Mouse (Mus musculus): Measurements from ENCODE around the gene Exoc6b. TPM values are rescaled to one million over a fixed set of nuclear protein-coding genes. Genes with fewer than 3 reads are reported as not detected.
"Not testable (repeated sequence)": the region's sequence is repeated elsewhere in the genome, so short reads cannot be mapped to it uniquely, and the experiment has no call there.

Gene Exoc6b
- total RNA-seq (2014; rRNA removed; ENCODE audit: low replicate concordance) (7.6 and 10.2 TPM in 2 replicates), polyA plus RNA-seq (2015; fragmentation: Nextera tagmentation; extraction: Ambion mirVana) (7.5 and 8.0 TPM in 2 replicates)

DNA sequence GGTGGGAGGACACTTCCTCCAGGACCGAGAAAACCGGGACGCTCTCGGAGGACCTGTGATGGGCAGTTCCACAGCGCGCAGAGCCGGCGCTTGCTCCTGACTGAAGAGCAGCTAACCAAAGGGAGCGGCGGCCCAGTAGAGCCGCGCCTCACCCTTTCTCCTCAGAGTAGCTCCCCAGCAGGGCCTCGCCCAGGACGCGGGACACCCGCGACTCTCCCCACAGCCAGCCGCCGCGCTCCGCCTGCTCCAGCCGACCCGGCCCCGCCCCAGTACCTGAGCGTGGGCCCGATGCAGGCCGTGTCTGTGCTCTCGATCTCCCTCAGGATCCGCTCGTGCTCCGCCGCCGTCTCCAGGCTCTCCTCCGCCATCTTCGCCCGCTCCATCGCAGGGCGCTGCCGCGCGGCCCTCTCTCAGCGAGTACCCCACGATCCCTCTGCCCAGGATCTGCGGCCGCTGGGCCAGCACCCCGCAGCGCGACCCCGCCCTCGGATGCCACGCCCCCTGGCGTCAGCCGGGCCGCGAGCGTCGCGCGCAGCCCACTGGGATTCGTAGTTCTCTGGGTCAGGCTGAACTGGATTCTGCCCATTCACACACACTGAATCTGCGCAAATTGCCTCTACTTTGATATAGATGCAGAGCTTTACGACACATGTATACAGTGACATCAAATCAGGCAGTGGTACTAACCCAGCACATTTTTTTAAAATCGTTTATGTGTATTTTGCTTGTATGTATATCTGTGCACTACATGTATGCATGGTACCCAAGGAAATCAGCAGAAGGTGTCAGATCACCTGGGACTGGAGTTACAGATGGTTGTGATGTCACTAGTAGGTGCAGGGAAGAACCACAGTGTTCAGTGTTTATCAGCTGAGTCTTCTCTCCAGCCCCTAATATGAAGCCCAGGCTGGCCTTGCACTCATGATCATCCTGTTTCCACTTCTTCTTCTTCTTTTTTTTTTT lies at the start of gene Exoc6b:
TSS of gene Exoc6b (minus strand) at position 491 of the 963 bp plus-strand sequence.
- peak within 1 kb of the TSS; percentile 36; the same call in 1 of the 2 replicates for H3K27ac ChIP-seq (ENCODE audit: low read depth)
- H3K27me3 ChIP-seq (ENCODE audit: control insufficient read depth, insufficient read depth, low read length), result no peaks in the 10 kb centered on the region
- WGBS, result under 1% methylated on average over 59 of the region's 63 CpGs
- ATAC-seq (ENCODE audit: insufficient read depth, low read depth), result peak; percentile 92
- no peaks in the 10 kb centered on the region for H3K9me3 ChIP-seq (replicated peaks; ENCODE audit: control insufficient read depth, low read length)
- H3K4me3 ChIP-seq (ENCODE audit: low read depth, low read length), result peak within 1 kb of the TSS; percentile 87
- H3K4me1 ChIP-seq (ENCODE audit: control insufficient read depth, insufficient read depth), result no peaks in the 10 kb centered on the region
- TF ChIP-seq CTCF (IDR thresholded peaks at IDR 0.05; ENCODE audit: low read depth) (no peak), EP300 (IDR thresholded peaks at IDR 0.05; ENCODE audit: low read depth) (no peak)
- no peaks in the 10 kb centered on the region for H3K36me3 ChIP-seq (replicated peaks; ENCODE audit: control insufficient read depth, insufficient read depth, low read length)
- H3K4me2 ChIP-seq (ENCODE audit: low read depth, low read length), result peak within 1 kb of the TSS; percentile 89
- DNase-seq (ENCODE audit: low spot score), result peak; percentile 71
- H3K9ac ChIP-seq (replicated peaks; ENCODE audit: low read depth, low read length), result peak within 1 kb of the TSS; percentile 69

- not testable (repeated sequence) for H3K27ac ChIP-seq (ENCODE audit: low read depth); H3K27me3 ChIP-seq (ENCODE audit: control insufficient read depth, insufficient read depth, low read length); H3K4me2 ChIP-seq (ENCODE audit: low read depth, low read length); H3K36me3 ChIP-seq (replicated peaks; ENCODE audit: control insufficient read depth, insufficient read depth, low read length); H3K4me1 ChIP-seq (ENCODE audit: control insufficient read depth, insufficient read depth); H3K9me3 ChIP-seq (replicated peaks; ENCODE audit: control insufficient read depth, low read length); H3K4me3 ChIP-seq (ENCODE audit: low read depth, low read length); H3K9ac ChIP-seq (replicated peaks; ENCODE audit: low read depth, low read length)
- ATAC-seq (ENCODE audit: insufficient read depth, low read depth) (peak; percentile 79), DNase-seq (ENCODE audit: low spot score) (peak; percentile 63)
- peak; percentile 79 for TF ChIP-seq CTCF (IDR thresholded peaks at IDR 0.05; ENCODE audit: low read depth)
- 38% methylated on average over 8 of the region's 11 CpGs for WGBS
These were observed 48.5 kb upstream of the Exoc6b start for GRCm38 (mm10) chr6:85117545-85118511.

GRCm38 (mm10) chr6:85105033-85105615 lies 35.8 kb upstream of the Exoc6b start:
- ATAC-seq (ENCODE audit: insufficient read depth, low read depth), result no peak
- TF ChIP-seq CTCF (IDR thresholded peaks at IDR 0.05; ENCODE audit: low read depth) (no peak), EP300 (IDR thresholded peaks at IDR 0.05; ENCODE audit: low read depth) (no peak)
- H3K4me1 ChIP-seq (ENCODE audit: control insufficient read depth, insufficient read depth), result no peaks in the 10 kb centered on the region

GRCm38 (mm10) chr6:85103321-85103720 lies 34.0 kb upstream of the Exoc6b start:
- no peak overlapping the region for H3K4me2 ChIP-seq (ENCODE audit: low read depth, low read length)
- 0 out of 2 replicates have a peak, but pooled peaks cover 4% of the 10 kb centered on the region for H3K4me1 ChIP-seq (ENCODE audit: control insufficient read depth, insufficient read depth)
- DNase-seq (ENCODE audit: low spot score) (no peak), ATAC-seq (ENCODE audit: insufficient read depth, low read depth) (no peak)
- 77% methylated on average over 3 of the region's 3 CpGs for whole genome bisulfite sequencing
- H3K27me3 ChIP-seq (ENCODE audit: control insufficient read depth, insufficient read depth, low read length), result no peaks in the 10 kb centered on the region
- no peak overlapping the region for H3K27ac ChIP-seq (ENCODE audit: low read depth)
- H3K9me3 ChIP-seq (replicated peaks; ENCODE audit: control insufficient read depth, low read length), result no peaks in the 10 kb centered on the region
- H3K9ac ChIP-seq (replicated peaks; ENCODE audit: low read depth, low read length), result no peak overlapping the region
- TF ChIP-seq EP300 (IDR thresholded peaks at IDR 0.05; ENCODE audit: low read depth), result no peak
- H3K4me3 ChIP-seq (ENCODE audit: low read depth, low read length), result no peak overlapping the region
- H3K36me3 ChIP-seq (replicated peaks; ENCODE audit: control insufficient read depth, insufficient read depth, low read length), result no peaks in the 10 kb centered on the region

More at GRCm38 (mm10) chr6:85105033-85105615, 35.8 kb upstream of the Exoc6b start:
- Histone ChIP-seq H3K4me3 (ENCODE audit: low read depth, low read length) (no peak overlapping the region), H3K36me3 (replicated peaks; ENCODE audit: control insufficient read depth, insufficient read depth, low read length) (no peaks in the 10 kb centered on the region), H3K4me2 (ENCODE audit: low read depth, low read length) (no peak overlapping the region), H3K9me3 (replicated peaks; ENCODE audit: control insufficient read depth, low read length) (no peaks in the 10 kb centered on the region), H3K27ac (ENCODE audit: low read depth) (no peak overlapping the region), H3K9ac (replicated peaks; ENCODE audit: low read depth, low read length) (no peak overlapping the region), H3K27me3 (ENCODE audit: control insufficient read depth, insufficient read depth, low read length) (no peaks in the 10 kb centered on the region)
- DNase-seq (ENCODE audit: low spot score), result no peak
- 91% methylated on average over 10 of the region's 10 CpGs for WGBS

- 0 out of 2 replicates have a peak, but pooled peaks cover 4% of the 10 kb centered on the region for H3K4me1 ChIP-seq (ENCODE audit: control insufficient read depth, insufficient read depth)
- DNase-seq (ENCODE audit: low spot score) (no peak), ATAC-seq (ENCODE audit: insufficient read depth, low read depth) (no peak)
- WGBS, result 38% methylated on average over 2 of the region's 2 CpGs
- H3K27ac ChIP-seq (ENCODE audit: low read depth), result no peak overlapping the region
- H3K9ac ChIP-seq (replicated peaks; ENCODE audit: low read depth, low read length), result no peak overlapping the region
- no peaks in the 10 kb centered on the region for H3K27me3 ChIP-seq (ENCODE audit: control insufficient read depth, insufficient read depth, low read length)
- TF ChIP-seq CTCF (IDR thresholded peaks at IDR 0.05; ENCODE audit: low read depth) (no peak), EP300 (IDR thresholded peaks at IDR 0.05; ENCODE audit: low read depth) (no peak)
- no peaks in the 10 kb centered on the region for H3K36me3 ChIP-seq (replicated peaks; ENCODE audit: control insufficient read depth, insufficient read depth, low read length)
- H3K4me2 ChIP-seq (ENCODE audit: low read depth, low read length), result no peak overlapping the region
- no peak overlapping the region for H3K4me3 ChIP-seq (ENCODE audit: low read depth, low read length)
- H3K9me3 ChIP-seq (replicated peaks; ENCODE audit: control insufficient read depth, low read length), result no peaks in the 10 kb centered on the region
These were observed 27.1 kb upstream of the Exoc6b start for GRCm38 (mm10) chr6:85096441-85096840.

Data from heart, postnatal 0 days (tissue).